Mouse (Mus musculus): ENCODE measurements around the gene Pheta2. TPM values are rescaled to one million over a fixed set of nuclear protein-coding genes. Genes with fewer than 3 reads are reported as not detected.
"Not testable (repeated sequence)": the region's sequence is repeated elsewhere in the genome, so short reads cannot be mapped to it uniquely, and the experiment has no call there.

Pheta2 gene
- polyA plus RNA-seq, 1 experiment from 2014 or later = 14.2 TPM

GRCm38 (mm10) chr15:82368851-82369250, 30.1 kb downstream of the Pheta2 start:
- DNase-seq (ENCODE audit: low spot score) = no peak

- no peak for DNase-seq (ENCODE audit: low spot score)
Measured at GRCm38 (mm10) chr15:82372446-82372845, 33.7 kb downstream of the Pheta2 start.

- DNase-seq (ENCODE audit: low spot score) = no peak
Measured at GRCm38 (mm10) chr15:82372991-82373390, 34.2 kb downstream of the Pheta2 start.

- no peak for DNase-seq (ENCODE audit: low spot score)
Measured at GRCm38 (mm10) chr15:82374437-82374836, 35.7 kb downstream of the Pheta2 start.

- no peak for DNase-seq (ENCODE audit: low spot score)
Measured at GRCm38 (mm10) chr15:82375855-82376254, 37.1 kb downstream of the Pheta2 start.

- no peak for DNase-seq (ENCODE audit: low spot score)
Measured at GRCm38 (mm10) chr15:82376393-82377138, 37.8 kb downstream of the Pheta2 start.

- no peak for DNase-seq (ENCODE audit: low spot score)
Measured at GRCm38 (mm10) chr15:82377701-82378100, 39.0 kb downstream of the Pheta2 start.

GRCm38 (mm10) chr15:82378261-82379180, 39.8 kb downstream of the Pheta2 start:
- no peak for DNase-seq (ENCODE audit: low spot score)

GRCm38 (mm10) chr15:82379511-82379870, 40.7 kb downstream of the Pheta2 start:
- no peak for DNase-seq (ENCODE audit: low spot score)

- peak; percentile 44 for DNase-seq (ENCODE audit: low spot score)
Measured at GRCm38 (mm10) chr15:82379871-82380713, 41.4 kb downstream of the Pheta2 start, which contains the start of gene Cyp2d22. Gene Cyp2d22 (minus strand): TSS chr15:82380260.

- DNase-seq (ENCODE audit: low spot score) = no peak
Measured at GRCm38 (mm10) chr15:82380714-82381062, 41.9 kb downstream of the Pheta2 start.

GRCm38 (mm10) chr15:82382441-82382840, 43.7 kb downstream of the Pheta2 start:
- DNase-seq (ENCODE audit: low spot score) = no peak

- no peak for DNase-seq (ENCODE audit: low spot score)
Measured at GRCm38 (mm10) chr15:82385729-82386128, 47.0 kb downstream of the Pheta2 start.

GRCm38 (mm10) chr15:82389916-82390315, 51.2 kb downstream of the Pheta2 start:
- DNase-seq (ENCODE audit: low spot score) = not testable (repeated sequence)

GRCm38 (mm10) chr15:82393922-82394321, 55.2 kb downstream of the Pheta2 start, which contains the start of gene Cyp2d11:
Gene Cyp2d11 (minus strand): TSS chr15:82394022.
- not testable (repeated sequence) for DNase-seq (ENCODE audit: low spot score)

Small RNAs within 50 kb of the gene (microRNA-seq; reads per million reads assigned to microRNA genes)
- not detected for gene Mir7684 (ENCODE audit: borderline number of aligned reads)

Other genes with a start within 250 kb of the Pheta2 start
- gene Ccdc134, start 211.0 kb upstream of the Pheta2 start, polyA plus RNA-seq (2015; fragmentation: Nextera tagmentation; extraction: Ambion mirVana) = 34.1 and 34.4 TPM in 2 replicates
- gene Srebf2, start 191.8 kb upstream of the Pheta2 start, polyA plus RNA-seq (2015; fragmentation: Nextera tagmentation; extraction: Ambion mirVana) = 152 and 161 TPM in 2 replicates
- 0.15 and 0.26 TPM in 2 replicates for gene Shisa8, start 126.1 kb upstream of the Pheta2 start, polyA plus RNA-seq (2015; fragmentation: Nextera tagmentation; extraction: Ambion mirVana)
- gene Tnfrsf13c, start 114.6 kb upstream of the Pheta2 start, polyA plus RNA-seq (2015; fragmentation: Nextera tagmentation; extraction: Ambion mirVana) = 0.22 and 0.49 TPM in 2 replicates
- gene Cenpm, start 94.2 kb upstream of the Pheta2 start, polyA plus RNA-seq (2015; fragmentation: Nextera tagmentation; extraction: Ambion mirVana) = 59.3 and 61.5 TPM in 2 replicates
- not detected in 2 replicates for gene 1500009C09Rik, start 86.5 kb upstream of the Pheta2 start, polyA plus RNA-seq (2015; fragmentation: Nextera tagmentation; extraction: Ambion mirVana)
- gene Sept3, start 64.0 kb upstream of the Pheta2 start, polyA plus RNA-seq (2015; fragmentation: Nextera tagmentation; extraction: Ambion mirVana) = 0.90 and 1.1 TPM in 2 replicates
- 0.22 TPM in 1 of 2 replicates, not detected in the other for gene Wbp2nl, start 40.0 kb upstream of the Pheta2 start, polyA plus RNA-seq (2015; fragmentation: Nextera tagmentation; extraction: Ambion mirVana)
- 35.9 and 38.4 TPM in 2 replicates for gene Naga, start within 50 bp of the Pheta2 start, polyA plus RNA-seq (2015; fragmentation: Nextera tagmentation; extraction: Ambion mirVana)
- 317 and 322 TPM in 2 replicates for gene Smdt1, start within 50 bp of the Pheta2 start, polyA plus RNA-seq (2015; fragmentation: Nextera tagmentation; extraction: Ambion mirVana)
- gene Ndufa6, start 15.4 kb downstream of the Pheta2 start, polyA plus RNA-seq (2015; fragmentation: Nextera tagmentation; extraction: Ambion mirVana) = 488 and 492 TPM in 2 replicates
- 1.8 and 2.7 TPM in 2 replicates for gene Cyp2d22, start 41.3 kb downstream of the Pheta2 start, polyA plus RNA-seq (2015; fragmentation: Nextera tagmentation; extraction: Ambion mirVana)
- not detected in 2 replicates for gene Cyp2d11, start 55.1 kb downstream of the Pheta2 start, polyA plus RNA-seq (2015; fragmentation: Nextera tagmentation; extraction: Ambion mirVana)
- 0.10 TPM in 1 of 2 replicates, not detected in the other for gene Cyp2d10, start 68.3 kb downstream of the Pheta2 start, polyA plus RNA-seq (2015; fragmentation: Nextera tagmentation; extraction: Ambion mirVana)
- gene Cyp2d9, start 94.5 kb downstream of the Pheta2 start, polyA plus RNA-seq (2015; fragmentation: Nextera tagmentation; extraction: Ambion mirVana) = not detected in 2 replicates
- gene Cyp2d12, start 216.1 kb downstream of the Pheta2 start, polyA plus RNA-seq (2015; fragmentation: Nextera tagmentation; extraction: Ambion mirVana) = 0.13 and 0.17 TPM in 2 replicates